Mouse (Mus musculus) limb, embryonic 11.5 days (tissue): ENCODE measurements around the gene Zc3h10. TPM values are rescaled to one million over a fixed set of nuclear protein-coding genes. Genes with fewer than 3 reads are reported as not detected.

Experiments used
- ATAC-seq: fragments of 200-750 bp; cut with Nextera tagmentation; 2 replicates; pipeline ENCODE4 v1.8.0; 2017; ENCODE audit warnings: low read depth; ENCODE audit not compliant: insufficient number of reproducible peaks, low FRiP score, low TSS enrichment
- DNase-seq: peaks from one replicate; pipeline ENCODE4 v3.0.0-alpha.2; 2015; ENCODE audit warnings: low spot score
- H3K27ac ChIP-seq: fragments of 300-500 bp; sonication (generic); replicated peaks from 2 replicates; pipeline ENCODE4 v1.5.1; 2014; ENCODE audit warnings: low read depth, mild to moderate bottlenecking, low read length
- H3K27me3 ChIP-seq: fragments of 300-500 bp; sonication (generic); 2 replicates; pipeline ENCODE4 v1.6.1; 2014; ENCODE audit warnings: mild to moderate bottlenecking, low read length, mixed read lengths; ENCODE audit not compliant: control insufficient read depth, insufficient read depth
- H3K36me3 ChIP-seq: fragments of 300-500 bp; sonication (generic); 2 replicates; pipeline ENCODE4 v1.6.1; 2014; ENCODE audit warnings: mild to moderate bottlenecking, low read length, moderate library complexity, mixed read lengths; ENCODE audit not compliant: control insufficient read depth, insufficient read depth
- H3K4me1 ChIP-seq: fragments of 300-500 bp; sonication (generic); 2 replicates; pipeline ENCODE4 v1.6.1; 2014; ENCODE audit warnings: low read length, mixed read lengths; ENCODE audit not compliant: control insufficient read depth, insufficient read depth
- H3K4me2 ChIP-seq: fragments of 300-500 bp; sonication (generic); 2 replicates; pipeline ENCODE4 v1.6.1; 2014; ENCODE audit warnings: low read depth, mild to moderate bottlenecking, moderate library complexity; ENCODE audit not compliant: severe bottlenecking
- H3K4me3 ChIP-seq: fragments of 300-500 bp; sonication (generic); 2 replicates; pipeline ENCODE4 v1.5.1; 2014; ENCODE audit warnings: low read depth, low read length
- H3K9ac ChIP-seq: fragments of 300-500 bp; sonication (generic); 2 replicates; pipeline ENCODE4 v1.6.1; 2014; ENCODE audit warnings: mild to moderate bottlenecking, low read length
- H3K9me3 ChIP-seq: fragments of 300-500 bp; sonication (generic); 2 replicates; pipeline ENCODE4 v1.6.1; 2016; ENCODE audit warnings: low read length; ENCODE audit not compliant: control insufficient read depth
- WGBS: fragments of 180-500 bp; shearing (Covaris S2); extraction: QIAGEN DNeasy Blood & Tissue Kit; methylation state at CpG from one replicate; pipeline ENCODE4 v1.1.7; 2014; 5-methylcytosine and 5-hydroxymethylcytosine counted together
- polyA plus RNA-seq: library from polyadenylated mRNA; unstranded; fragments of >200 nt; fragmentation: Nextera tagmentation; extraction: Ambion mirVana; gene quantifications from 2 replicates; pipeline ENCODE4 v1.2.1, GENCODE M21; 2014

Gene Zc3h10
- polyA plus RNA-seq, 1 experiment from 2014 or later, result 19.4 TPM

- no peak for ATAC-seq
- no peaks in the 10 kb centered on the region for H3K4me1 ChIP-seq
- peaks cover 3% of the 10 kb centered on the region; the same call in 1 of the 2 replicates for H3K36me3 ChIP-seq
- H3K27me3 ChIP-seq, result no peaks in the 10 kb centered on the region
- no peak overlapping the region for H3K9ac ChIP-seq
- no peak overlapping the region for H3K27ac ChIP-seq
- H3K4me3 ChIP-seq, result no peak overlapping the region
- H3K9me3 ChIP-seq, result no peaks in the 10 kb centered on the region
- 73% methylated on average over 1 of the region's 1 CpGs for WGBS
- DNase-seq, result no peak
- H3K4me2 ChIP-seq, result no peak overlapping the region
These were observed 9.2 kb downstream of the Zc3h10 start for GRCm38 (mm10) chr10:128538340-128538870.

- Histone ChIP-seq H3K4me3 (0 out of 2 replicates have a peak overlapping the region, but pooled peaks have one; percentile 10), H3K4me2 (peak overlapping the region; percentile 30; the same call in 1 of the 2 replicates), H3K36me3 (no peaks in the 10 kb centered on the region), H3K9me3 (no peaks in the 10 kb centered on the region), H3K27me3 (no peaks in the 10 kb centered on the region), H3K9ac (no peak overlapping the region), H3K27ac (no peak overlapping the region), H3K4me1 (no peaks in the 10 kb centered on the region)
- ATAC-seq (peak; percentile 88), DNase-seq (peak; percentile 92)
- 16% methylated on average over 18 of the region's 18 CpGs for WGBS
These were observed 11.2 kb downstream of the Zc3h10 start for GRCm38 (mm10) chr10:128536266-128536940.

GRCm38 (mm10) chr10:128535624-128536265, 11.8 kb downstream of the Zc3h10 start:
- H3K4me1 ChIP-seq, result no peaks in the 10 kb centered on the region
- H3K9ac ChIP-seq, result no peak overlapping the region
- no peaks in the 10 kb centered on the region for H3K36me3 ChIP-seq
- ATAC-seq (no peak), DNase-seq (no peak)
- WGBS, result 76% methylated on average over 4 of the region's 4 CpGs
- no peak overlapping the region for H3K27ac ChIP-seq
- no peak overlapping the region for H3K4me3 ChIP-seq
- no peaks in the 10 kb centered on the region for H3K9me3 ChIP-seq
- H3K4me2 ChIP-seq, result peak overlapping the region; percentile 30; the same call in 1 of the 2 replicates
- no peaks in the 10 kb centered on the region for H3K27me3 ChIP-seq

GRCm38 (mm10) chr10:128535206-128535605, 12.4 kb downstream of the Zc3h10 start:
- Histone ChIP-seq H3K27me3 (no peaks in the 10 kb centered on the region), H3K27ac (no peak overlapping the region), H3K4me2 (no peak overlapping the region), H3K36me3 (no peaks in the 10 kb centered on the region), H3K4me3 (no peak overlapping the region), H3K4me1 (no peaks in the 10 kb centered on the region), H3K9ac (no peak overlapping the region), H3K9me3 (no peaks in the 10 kb centered on the region)
- 94% methylated on average over 2 of the region's 2 CpGs for whole genome bisulfite sequencing
- DNase-seq, result no peak
- ATAC-seq, result no peak

- H3K27me3 ChIP-seq, result peaks cover 26% of the 10 kb centered on the region
- 34% methylated on average over 28 of the region's 28 CpGs for WGBS
- DNase-seq (no peak), ATAC-seq (no peak)
- no peak overlapping the region for H3K9ac ChIP-seq
- peak overlapping the region; percentile 67; the same call in 1 of the 2 replicates for H3K4me3 ChIP-seq
- H3K36me3 ChIP-seq, result no peaks in the 10 kb centered on the region
- no peak overlapping the region for H3K27ac ChIP-seq
- H3K4me2 ChIP-seq, result peak overlapping the region; percentile 100
- H3K9me3 ChIP-seq, result no peaks in the 10 kb centered on the region
- H3K4me1 ChIP-seq, result peaks cover 6% of the 10 kb centered on the region; the same call in 1 of the 2 replicates
These were observed 20.9 kb downstream of the Zc3h10 start for GRCm38 (mm10) chr10:128526366-128527356.

- peak; percentile 95 for ATAC-seq
- peak within 1 kb of the TSS; percentile 56 for H3K9ac ChIP-seq
- WGBS, result under 1% methylated on average over 37 of the region's 37 CpGs
- peak within 1 kb of the TSS; percentile 67 for H3K4me3 ChIP-seq
- H3K27me3 ChIP-seq, result peaks cover 29% of the 10 kb centered on the region
- H3K36me3 ChIP-seq, result no peaks in the 10 kb centered on the region
- H3K4me1 ChIP-seq, result peaks cover 6% of the 10 kb centered on the region; the same call in 1 of the 2 replicates
- no peaks in the 10 kb centered on the region for H3K9me3 ChIP-seq
- peak; percentile 90 for DNase-seq
- no peak within 1 kb of the TSS for H3K27ac ChIP-seq
- peak within 1 kb of the TSS; percentile 100 for H3K4me2 ChIP-seq
These were observed 21.8 kb downstream of the Zc3h10 start, which contains the start of gene Esyt1 for GRCm38 (mm10) chr10:128525671-128526308. TSS of gene Esyt1 (minus strand) at chr10:128525871.

- WGBS, result under 1% methylated on average over 58 of the region's 58 CpGs
- Histone ChIP-seq H3K36me3 (no peaks in the 10 kb centered on the region), H3K9ac (peak overlapping the region; percentile 56), H3K4me1 (peaks cover 6% of the 10 kb centered on the region; the same call in 1 of the 2 replicates), H3K4me2 (peak overlapping the region; percentile 100), H3K27me3 (peaks cover 29% of the 10 kb centered on the region), H3K27ac (no peak overlapping the region), H3K4me3 (peak overlapping the region; percentile 67), H3K9me3 (no peaks in the 10 kb centered on the region)
- DNase-seq (peak; percentile 69), ATAC-seq (peak; percentile 48)
These were observed 22.6 kb downstream of the Zc3h10 start for GRCm38 (mm10) chr10:128524732-128525662.
